Mouse (Mus musculus): ENCODE data around the gene Mib2.
A peak's percentile ranks its signal among the peaks of the same experiment; 100 is the strongest.
"Not testable (repeated sequence)": the region's sequence is repeated elsewhere in the genome, so short reads cannot be mapped to it uniquely, and the experiment has no call there.

The Mib2 gene

DNA sequence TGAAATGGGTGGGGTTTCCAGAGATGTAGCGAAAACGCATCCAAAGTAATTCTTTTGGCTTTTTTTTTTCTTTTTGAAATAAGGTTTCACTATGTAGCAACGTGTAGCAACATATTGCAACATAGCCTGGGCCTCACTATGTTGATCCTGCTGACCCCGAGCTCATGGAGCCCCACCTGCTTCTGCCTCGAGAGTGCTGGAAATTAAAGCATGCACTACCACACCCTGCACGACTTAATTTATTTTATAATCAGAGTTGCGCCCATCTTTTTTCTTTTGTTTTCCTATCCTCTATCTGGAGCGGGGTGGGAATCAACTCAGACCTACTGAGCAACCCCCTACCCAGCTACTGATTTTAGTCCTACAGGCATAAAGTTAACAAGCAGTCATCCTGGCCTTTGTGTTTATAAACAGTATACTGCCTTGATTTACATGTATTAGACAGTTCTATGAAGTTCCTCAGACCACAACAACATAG lies 639 bp upstream of the Mib2 start:
- no peak for DNase-seq

DNA sequence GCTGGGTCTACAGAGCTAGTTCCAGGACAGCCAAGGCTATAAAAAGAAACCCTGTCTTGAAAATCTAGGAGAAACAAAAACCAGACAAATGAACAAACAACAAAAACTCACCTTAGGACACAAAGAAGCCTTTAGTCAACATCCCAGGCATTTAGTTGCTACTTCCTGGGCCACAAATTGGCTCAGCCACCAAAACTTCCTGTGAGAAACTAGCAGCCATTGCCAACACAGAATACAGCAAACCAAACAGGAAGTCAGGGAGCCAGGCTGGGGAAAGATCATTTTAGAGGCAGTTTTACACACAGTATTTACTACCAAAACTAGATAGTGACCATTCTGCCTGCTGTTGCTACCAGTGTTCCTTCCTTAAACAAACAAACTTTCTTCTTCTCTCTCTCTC lies 2.1 kb downstream of the Mib2 start:
- DNase-seq = no peak

DNA sequence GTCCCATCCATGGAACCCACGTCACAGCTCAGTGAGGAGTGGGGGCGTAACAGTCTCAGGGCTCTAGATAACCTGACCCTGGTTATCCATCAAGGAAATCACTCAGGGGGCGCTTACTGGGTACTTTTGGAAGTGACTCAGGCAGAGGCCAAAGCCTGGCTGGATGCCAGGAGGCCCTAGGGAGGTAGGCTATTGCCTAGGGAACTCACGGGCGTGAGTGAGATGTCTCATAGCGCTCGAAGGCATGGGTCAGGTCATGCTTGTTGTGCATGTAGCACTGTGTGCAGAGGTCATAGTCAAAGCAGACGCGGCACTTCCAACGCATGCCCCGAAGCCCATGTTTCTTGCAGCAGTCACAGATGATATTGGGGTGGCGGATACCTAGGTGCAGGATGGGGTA lies 8.4 kb downstream of the Mib2 start:
- DNase-seq = no peak

DNA sequence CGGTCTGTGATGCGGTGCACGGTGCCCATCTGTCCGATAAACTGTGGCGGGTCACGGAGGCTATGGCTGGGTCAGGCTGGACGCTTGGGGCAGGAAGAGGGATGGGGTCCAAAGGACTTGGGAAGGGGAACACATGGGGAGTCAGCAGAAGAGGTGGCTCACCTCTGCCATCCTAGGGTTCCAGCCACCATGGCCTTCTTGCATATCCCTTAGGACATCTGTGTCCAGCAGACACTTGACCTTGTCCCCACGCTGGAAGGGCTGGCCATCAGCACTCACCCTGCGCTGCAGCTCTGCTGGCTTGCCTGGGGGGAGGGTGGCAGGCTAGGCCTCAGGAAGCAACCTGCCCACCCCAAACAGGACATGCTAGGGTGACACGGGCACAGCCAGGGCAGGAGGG lies 10.0 kb downstream of the Mib2 start:
- DNase-seq = no peak

DNA sequence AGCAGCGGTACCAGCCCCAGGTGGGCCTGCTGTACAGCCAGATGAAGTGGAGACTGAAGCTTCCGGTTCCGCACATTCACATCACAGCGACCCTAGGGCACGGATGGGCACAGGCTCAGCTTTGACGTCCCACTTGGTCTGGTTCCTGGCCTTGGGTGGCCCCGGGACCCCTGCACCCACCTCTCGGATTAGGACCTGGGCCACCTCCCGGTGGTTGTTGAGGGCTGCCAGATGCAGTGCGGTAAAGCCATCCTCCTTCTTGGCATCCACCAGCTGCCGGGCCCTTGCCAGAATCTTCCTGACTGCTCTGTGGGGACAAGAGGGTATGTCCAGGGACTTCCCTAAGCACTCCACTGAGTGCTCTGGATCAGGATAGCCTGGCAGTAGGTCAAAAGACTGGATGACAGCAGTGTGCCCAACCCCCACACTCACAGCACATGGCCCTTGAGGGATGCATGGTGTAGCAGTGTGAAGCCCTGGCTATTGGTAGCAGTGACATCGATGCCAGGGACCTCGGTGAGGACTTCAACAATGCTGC lies 12.7 kb downstream of the Mib2 start:
- no peak for DNase-seq

DNA sequence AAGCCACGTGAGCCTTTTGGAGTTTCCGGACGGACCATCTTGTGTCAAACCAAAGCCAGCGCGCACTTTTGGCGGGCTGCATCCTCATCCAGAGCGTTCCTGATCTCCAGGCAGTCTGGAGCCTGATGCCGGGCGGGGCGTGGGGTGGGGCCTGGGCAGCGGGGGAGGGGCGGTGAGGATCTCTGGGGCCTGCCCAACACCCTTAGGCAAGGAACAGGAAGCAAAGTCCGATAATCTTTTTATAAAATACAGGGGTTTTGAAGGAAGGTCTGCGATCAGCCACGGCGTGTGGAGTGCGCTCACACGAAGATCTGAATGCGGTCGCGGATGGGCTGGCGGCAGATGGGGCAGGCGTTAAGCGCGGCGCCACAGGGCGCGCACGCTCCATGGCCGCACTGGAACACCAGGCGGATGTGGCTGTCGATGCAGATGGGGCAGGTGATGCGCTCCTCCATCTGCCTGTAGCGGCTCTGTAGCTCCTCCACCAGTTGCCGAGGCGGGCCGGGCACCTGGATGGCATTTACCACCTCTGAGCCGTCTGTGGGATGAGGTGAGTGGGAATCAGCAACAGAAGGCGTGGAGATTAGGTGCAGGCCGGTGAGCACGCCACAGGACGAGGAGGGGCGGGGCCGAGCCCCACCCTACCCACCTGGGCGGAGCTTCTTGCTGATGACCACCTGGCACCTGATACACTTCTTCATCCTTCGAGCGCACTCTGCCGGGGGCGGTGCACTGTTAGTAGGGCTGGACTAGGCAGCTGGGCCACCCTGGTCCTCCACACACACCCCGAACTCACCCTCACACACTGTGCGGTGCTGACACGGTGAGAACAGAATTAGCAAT lies 14.3 kb downstream of the Mib2 start:
- DNase-seq = peak; percentile 73

DNA sequence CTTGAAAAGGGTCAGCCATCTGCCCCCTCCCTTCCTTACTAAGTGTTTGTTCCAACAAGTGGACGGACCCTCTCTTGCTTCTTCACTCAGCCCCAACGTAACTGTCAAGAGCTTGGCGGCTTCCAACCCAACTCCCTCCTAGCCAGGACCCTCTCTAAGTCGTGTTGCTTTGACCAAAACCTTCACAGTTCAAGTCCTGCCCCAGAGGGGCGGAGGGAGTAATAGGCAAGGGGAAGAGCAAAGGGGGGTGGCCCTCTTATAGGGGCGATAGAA lies 14.9 kb downstream of the Mib2 start:
- no peak for DNase-seq

DNA sequence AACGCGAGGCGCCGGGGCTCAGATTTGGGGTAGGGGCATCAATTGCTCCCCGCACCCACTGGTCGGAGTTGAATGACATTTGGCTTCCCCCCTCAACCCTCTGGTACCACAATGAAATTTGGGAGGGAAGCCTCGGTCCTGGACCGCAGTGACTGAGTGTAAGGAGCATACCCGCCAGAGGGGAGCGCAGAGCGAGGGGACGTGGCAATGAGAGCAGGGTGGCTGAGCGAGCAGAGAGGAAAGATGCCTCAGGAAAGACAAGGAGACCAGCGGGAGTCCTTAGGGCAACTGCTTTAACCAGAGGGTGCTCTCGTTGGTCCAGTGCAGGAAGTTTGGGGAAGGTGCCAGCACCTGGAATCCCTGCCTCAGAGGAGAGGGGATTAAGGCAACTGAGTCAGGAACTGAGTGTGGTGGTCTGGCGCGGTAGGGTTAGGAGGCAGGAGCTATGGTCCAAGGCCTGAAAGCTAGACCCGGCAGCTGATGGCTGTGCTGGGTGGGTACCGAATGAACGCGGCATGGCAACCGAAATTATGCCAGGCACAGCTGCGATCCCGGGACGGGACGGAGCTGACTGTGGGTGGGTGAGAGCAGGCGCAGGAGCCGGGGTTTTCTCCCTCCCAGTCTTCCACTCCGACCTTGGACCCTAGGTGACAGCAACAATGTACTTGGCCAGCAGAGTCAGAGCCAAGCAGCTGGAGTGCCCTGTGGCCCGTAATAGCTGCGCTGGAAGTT lies 15.4 kb downstream of the Mib2 start:
- no peak for DNase-seq

DNA sequence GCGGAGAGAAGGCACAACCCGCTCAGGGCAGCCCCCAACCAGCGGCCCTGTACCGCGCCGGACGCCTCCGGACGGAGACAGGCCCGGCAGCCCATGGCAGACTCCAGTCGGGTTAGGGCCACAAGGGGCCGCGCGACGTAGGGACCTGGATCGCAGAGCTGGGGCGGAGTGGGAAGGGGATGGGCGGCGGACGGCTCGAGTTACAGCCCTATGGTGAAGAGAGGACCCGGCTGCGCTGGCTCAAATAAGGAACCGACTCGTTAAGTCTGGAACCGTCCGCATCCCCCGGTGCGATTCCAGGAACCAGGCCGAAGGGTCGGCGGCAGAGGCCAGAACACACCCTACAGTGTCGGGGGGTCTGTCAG lies 15.9 kb downstream of the Mib2 start, which contains the start of gene Mmp23:
Mmp23 (minus strand) TSS at position 299 of the 365 bp plus-strand sequence.
- DNase-seq = peak; percentile 39

DNA sequence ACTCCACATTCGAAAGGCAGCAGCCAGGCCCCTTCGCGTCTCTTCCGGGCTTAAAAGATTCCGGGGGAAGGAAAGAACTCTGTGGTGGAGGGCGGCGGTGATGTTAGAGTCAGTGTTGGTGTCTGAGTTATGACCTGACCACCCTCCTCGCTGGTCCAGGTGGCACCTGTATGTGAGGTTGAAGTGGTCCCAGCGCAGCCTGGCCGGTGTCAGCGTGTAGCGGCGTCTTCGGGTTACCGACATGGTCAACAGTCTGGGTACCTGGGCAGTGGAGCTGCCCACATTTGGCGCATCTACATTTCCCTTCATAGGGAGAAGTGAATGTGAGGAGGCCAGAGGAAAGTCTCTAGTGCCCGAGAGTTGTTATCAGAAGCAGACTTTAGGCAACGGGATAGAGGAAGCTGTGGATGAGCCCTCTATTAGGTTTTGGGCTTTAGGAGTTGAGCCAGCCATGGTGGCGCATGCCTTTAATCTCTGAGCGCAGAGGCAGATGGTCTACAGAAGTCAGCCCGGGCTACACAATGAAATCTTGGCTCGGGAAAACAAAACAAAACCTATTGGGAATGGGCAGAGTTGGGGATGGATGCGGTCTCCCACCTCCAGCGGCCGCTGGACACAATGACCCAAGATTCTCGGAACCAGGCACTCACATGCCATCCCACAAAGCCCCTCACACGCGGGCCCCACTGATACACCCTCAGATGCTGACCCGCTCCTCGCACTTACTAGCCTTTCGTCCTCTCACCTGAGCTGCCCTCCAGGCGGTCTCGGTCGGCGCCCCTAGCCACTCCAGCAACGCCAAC lies 16.5 kb downstream of the Mib2 start:
- DNase-seq = no peak

DNA sequence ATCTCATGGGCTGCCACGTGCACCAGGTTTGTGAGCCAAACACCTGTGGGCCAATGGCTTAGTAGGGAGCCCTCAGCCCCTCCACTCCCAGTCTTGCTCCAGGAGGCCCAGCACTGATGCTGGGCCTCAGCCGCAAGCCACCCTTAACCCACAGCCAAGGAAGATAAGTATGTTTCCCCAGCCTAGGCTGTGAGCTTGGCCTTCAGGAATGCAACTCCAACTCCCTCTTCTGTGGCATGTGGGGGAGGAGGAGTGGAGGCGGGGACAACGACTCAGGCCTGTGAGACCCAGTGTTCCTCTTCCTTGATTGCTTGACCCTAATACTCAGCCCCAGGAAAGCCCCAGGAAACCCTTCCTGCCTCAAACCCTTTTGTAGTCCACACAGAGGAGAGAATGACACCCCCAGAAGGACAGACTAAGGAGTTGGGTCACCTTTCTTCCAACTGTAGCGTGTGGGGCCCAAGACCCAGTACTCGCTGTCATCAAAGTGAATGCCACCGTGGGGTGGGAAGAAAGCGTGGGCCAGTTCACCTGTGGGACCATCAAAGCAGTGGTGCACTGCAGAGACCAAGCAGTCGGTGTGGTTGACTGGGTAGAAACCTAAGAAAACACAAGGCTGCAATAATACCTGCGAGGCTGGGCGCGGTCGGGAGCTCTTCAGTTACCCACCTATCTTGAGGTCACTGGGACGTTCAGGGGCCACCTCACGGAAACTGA lies 17.3 kb downstream of the Mib2 start:
- DNase-seq = peak; percentile 65

DNA sequence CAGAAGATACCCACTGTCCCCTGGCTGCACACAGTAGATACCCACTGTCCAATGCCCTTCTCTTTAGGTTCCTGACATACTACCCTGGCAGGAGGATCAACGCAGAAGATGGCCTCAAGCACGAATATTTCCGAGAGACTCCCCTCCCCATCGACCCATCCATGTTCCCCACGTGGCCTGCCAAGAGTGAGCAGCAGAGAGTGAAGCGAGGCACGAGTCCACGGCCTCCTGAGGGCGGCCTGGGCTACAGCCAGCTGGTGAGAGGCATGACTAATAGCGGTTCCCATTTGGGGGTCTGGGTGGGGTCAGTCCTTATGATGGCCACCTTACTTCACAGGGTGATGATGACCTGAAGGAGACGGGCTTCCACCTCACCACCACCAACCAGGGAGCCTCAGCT lies 19.6 kb downstream of the Mib2 start:
- DNase-seq = no peak

DNA sequence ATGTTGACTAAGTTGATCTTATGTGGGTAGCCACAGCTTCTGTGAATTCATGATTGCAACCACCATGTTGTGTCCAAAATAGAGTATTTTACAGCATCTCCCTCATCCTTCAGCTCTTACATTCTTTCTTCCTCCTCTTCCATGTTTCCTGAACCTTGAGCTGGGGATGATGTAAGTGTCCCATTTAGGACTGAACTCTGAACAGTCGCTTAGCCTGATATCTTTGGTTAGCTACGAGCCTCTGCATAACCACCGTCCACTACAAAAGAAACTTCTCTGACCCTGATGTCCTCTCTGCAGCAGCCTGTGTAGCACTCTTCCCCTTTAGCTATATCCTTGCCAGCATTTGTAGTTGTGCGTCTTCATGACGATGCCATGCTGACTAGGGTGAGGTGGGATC lies 23.3 kb downstream of the Mib2 start:
- DNase-seq = no peak

DNA sequence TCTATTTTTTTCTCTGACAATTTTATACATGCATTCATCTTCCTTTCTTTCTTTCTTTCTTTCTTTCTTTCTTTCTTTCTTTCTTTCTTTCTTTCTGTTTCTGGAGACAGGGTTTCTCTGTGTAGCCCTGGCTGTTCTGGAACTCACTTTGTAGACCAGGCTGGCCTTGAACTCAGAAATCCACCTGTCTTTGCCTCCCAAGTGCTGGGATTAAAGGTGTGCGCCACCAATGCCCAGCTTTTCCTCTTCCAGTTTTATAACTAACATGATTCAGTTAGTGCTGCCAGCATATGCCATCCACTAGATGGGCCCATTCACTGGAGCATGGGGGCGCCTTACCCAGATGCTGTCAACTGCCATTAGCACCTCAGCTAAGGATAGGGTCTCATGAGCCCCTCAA lies 23.7 kb downstream of the Mib2 start, which contains the start of gene Gm10563:
Gm10563 (minus strand) TSS at position 101 of the 400 bp plus-strand sequence.
- DNase-seq = not testable (repeated sequence)

DNA sequence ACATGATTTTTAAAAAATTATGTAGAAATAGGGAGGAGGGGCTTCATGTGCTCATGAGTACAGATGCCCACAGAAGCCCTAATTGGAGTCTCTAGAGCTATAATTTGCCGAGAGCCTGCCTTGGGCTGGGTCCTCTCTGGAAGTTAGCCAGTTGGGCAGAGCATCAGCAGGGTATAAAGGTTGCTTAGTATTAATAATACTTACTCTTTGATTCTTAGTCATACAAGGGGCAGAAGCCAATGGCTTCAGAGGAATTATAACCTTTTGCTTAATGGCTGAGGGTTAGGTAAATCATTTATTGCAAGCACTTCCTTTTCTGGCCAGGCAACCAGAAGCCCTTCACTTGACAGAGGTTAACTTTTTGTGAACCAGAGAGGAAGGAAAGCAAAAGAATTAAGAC lies 25.5 kb downstream of the Mib2 start:
- DNase-seq = no peak

DNA sequence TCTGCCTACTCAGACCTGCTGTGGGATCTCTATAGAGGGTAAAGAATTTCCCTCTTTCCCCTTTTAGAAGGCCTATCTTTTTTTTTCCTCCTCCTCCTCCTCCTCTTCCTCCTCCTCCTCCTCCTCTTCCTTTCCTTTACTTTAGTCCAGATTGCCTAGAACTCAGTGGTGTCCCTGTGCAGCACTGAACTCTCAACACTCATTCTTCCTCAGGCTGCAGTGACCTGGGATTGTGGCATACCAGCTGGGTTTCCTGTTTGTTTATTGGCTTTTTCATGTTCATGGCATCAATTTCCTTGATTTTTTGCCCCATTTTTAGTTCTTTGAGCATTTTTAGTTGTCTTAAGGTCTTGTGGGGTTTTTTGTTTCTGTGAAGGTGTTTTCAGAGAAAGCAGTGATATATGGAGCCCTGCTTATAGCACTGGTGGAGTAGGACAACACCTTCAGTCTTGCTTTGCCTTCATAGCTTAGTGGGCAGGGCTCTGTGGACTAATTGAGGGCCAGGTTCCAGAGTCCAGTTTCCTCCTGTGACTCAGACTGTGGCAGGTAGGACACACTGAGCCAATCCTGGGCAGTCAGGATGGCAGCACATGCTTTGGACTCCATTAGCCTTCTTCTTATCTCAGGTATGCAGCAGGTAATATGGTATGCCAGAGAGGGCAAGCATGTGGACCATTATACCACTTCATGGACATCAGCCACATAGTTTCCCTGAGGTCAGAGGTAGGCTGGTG lies 33.1 kb downstream of the Mib2 start:
- no peak for DNase-seq

DNA sequence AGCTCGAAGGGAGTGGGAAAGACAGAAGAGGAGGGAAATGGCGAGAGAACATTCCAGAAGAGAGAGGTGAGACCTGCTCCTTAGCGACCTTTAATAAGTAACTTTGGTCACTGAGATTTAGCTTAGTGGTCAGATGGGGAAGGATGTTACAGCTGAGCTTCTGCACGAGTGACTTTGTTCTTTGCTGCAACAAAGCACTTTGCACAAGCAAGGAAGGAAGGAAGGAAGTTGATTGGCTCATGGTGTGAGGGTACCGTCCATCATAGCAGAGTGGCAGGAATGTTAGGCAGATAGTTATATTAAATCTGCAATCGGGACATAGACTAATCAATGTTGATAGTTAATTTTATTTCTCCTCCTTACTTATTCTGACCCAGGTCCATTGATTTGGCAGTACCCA lies 38.7 kb downstream of the Mib2 start:
- no peak for DNase-seq

DNA sequence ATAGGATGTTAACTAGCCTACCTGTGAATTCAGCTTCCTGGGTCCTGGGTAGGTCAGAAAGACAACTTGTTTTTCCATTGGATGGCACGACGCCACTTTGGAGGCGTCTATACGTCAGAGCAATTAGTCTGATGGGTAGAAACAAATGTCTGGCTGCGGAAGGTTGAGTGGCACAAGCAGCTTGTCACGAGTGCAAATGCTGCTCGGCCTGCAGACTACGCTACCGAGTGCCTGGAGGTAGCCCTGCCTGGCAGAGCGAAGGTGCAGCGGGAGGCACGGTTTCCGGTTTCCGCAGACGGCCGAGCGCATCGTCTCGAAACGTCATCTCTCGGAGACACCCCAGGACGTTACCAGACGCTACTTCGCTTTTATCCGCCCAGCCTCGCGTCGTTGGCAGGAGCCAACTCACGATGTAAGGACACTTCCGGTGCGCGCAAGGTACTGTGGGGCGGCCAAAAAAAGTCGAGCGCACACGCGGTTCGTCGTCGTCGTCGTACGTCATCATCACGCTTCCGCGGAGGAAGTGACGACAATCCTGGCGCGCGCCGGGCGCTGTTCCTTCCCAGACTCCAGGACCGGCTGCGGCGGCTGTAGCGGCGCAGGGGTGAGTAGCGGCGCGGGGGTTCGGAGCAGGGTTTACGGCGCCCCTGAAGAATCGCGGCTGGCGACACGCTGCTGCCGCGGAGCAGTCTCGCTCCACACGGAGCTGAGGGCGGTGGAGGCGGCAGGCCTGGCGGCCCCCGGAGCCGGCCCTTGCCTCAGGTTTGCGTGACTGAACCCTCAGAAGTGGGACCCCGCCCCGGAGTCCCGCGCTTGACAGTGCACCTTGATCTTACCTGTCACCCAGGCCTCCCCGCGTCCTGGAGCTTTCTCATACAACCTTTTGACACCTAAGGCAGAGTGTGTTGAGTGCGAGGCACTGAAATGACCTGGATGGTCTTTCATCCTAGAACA lies 44.4 kb downstream of the Mib2 start, which contains the start of gene Cdk11b:
Cdk11b (plus strand) TSS at position 517 of the 954 bp plus-strand sequence.
- DNase-seq = peak; percentile 98

DNA sequence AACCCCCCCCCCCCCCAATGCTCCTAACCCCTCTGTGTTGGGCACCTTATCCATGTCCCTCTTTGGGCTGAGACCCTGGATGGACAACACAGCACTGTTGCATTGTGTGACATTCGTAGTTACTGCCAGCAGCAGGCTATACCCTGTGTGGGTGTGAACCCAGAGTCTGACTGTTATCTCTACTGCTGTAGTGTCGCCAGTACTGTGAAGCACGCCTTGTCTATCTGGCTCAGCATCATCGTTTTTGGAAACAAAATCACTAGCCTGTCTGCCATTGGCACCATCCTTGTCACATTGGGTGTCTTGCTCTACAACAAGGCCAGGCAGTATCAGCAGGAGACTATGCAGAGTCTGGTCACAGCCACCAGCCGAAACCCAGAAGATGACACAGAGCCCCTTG lies 50.7 kb downstream of the Mib2 start:
- no peak for DNase-seq

DNA sequence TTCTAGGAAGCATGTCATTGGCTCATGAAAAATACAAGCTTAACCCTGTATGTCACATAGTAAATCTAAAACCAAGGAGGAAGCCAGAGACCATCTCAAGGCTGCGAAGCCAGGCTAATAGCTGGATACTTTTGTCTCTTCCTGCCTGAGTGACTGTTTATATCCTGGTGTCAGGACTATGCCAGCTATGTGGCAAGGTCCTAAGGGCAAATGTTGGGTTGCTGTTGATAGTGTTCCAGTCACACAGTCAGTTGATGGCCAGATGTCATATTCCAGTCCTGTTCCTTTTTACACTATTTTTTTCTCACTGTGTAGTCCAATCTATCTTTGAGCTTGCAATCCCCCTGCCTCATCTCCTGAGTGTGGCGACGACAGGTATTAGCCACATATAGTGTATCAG lies 55.7 kb downstream of the Mib2 start:
- no peak for DNase-seq

DNA sequence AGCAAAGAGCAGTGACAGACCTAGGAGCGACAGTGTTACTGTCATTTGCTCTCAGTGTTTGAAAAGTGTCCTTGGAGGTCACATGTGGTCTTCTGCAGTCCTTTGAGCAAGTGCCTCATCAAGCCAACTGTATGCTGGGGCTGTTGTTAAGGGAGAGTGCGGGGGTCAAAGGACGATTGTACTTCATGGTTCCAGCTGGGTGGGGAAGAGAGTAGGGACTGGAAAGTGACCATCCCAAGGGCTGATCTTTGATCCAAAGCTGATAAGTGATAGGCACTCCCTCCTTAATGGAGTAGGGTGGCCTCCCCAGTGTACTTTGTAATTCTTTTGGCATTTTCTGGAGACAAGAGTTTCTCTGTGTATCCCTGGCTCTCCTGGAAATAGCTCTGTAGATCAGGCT lies 57.1 kb downstream of the Mib2 start:
- DNase-seq = no peak

All from lung, postnatal 36 days (tissue).